Mouse (Mus musculus) MEL (cell line): Measurements from ENCODE around the gene Fat3. TPM values are rescaled to one million over a fixed set of nuclear protein-coding genes. Genes with fewer than 3 reads are reported as not detected.

Experiments
- DNase-seq: peaks from one replicate; pipeline ENCODE4 v3.0.0; 2011; ENCODE audit warnings: low read depth, low spot score
- H3K27ac ChIP-seq: 2 replicates; pipeline ENCODE4 v1.5.1; 2012; ENCODE audit warnings: low read depth, mild to moderate bottlenecking, control low read depth, low read length, moderate library complexity; ENCODE audit not compliant: control insufficient read depth
- H3K27me3 ChIP-seq, 2 experiments: fragments of 150-350 bp in 1 of 2; sonication (generic) in 1 of 2; 2 replicates each; pipeline ENCODE4 v1.6.1; 2012; ENCODE audit warnings: low read length in 2 of 2, mild to moderate bottlenecking in 2 of 2, improper control_type of control experiment in 1 of 2, moderate library complexity in 1 of 2; ENCODE audit not compliant: insufficient read depth in 2 of 2, control insufficient read depth in 1 of 2
- H3K36me3 ChIP-seq, 2 experiments: 2 replicates each; pipeline ENCODE4 v1.6.1; 2012 to 2014; ENCODE audit warnings: low read length in 2 of 2, improper control_type of control experiment in 1 of 2, inconsistent platforms in 1 of 2, mild to moderate bottlenecking in 1 of 2; ENCODE audit not compliant: insufficient read depth in 2 of 2, control insufficient read depth in 1 of 2
- H3K4me1 ChIP-seq, 2 experiments: fragments of 150-350 bp in 1 of 2; sonication (generic) in 1 of 2; 2 replicates each; pipeline ENCODE4 v1.6.1; 2012; ENCODE audit warnings: low read length in 2 of 2, improper control_type of control experiment in 1 of 2, mild to moderate bottlenecking in 1 of 2; ENCODE audit not compliant: insufficient read depth in 2 of 2, control insufficient read depth in 1 of 2
- H3K4me3 ChIP-seq, 2 experiments: fragments of 150-350 bp in 1 of 2; sonication (generic) in 1 of 2; 2 replicates each; pipeline ENCODE4 v1.5.1; 2012; ENCODE audit warnings: low read depth in 2 of 2, low read length in 2 of 2, mild to moderate bottlenecking in 2 of 2, moderate library complexity in 2 of 2, control low read depth in 1 of 2, improper control_type of control experiment in 1 of 2; ENCODE audit not compliant: control insufficient read depth in 1 of 2, insufficient read depth in 1 of 2
- H3K79me2 ChIP-seq: 2 replicates; pipeline ENCODE4 v1.6.1; 2012; ENCODE audit warnings: mild to moderate bottlenecking, low read length, moderate library complexity; ENCODE audit not compliant: control insufficient read depth, poor library complexity, insufficient read depth
- H3K9ac ChIP-seq: 2 replicates; pipeline ENCODE4 v1.6.1; 2012; ENCODE audit warnings: low read depth, mild to moderate bottlenecking, control low read depth, low read length, moderate library complexity; ENCODE audit not compliant: control insufficient read depth, poor library complexity, severe bottlenecking
- H3K9me3 ChIP-seq: fragments of 150-350 bp; sonication (generic); replicated peaks from 2 replicates; pipeline ENCODE4 v1.6.1; 2012; ENCODE audit warnings: mild to moderate bottlenecking, low read length, improper control_type of control experiment, moderate library complexity; ENCODE audit not compliant: insufficient read depth
- BHLHE40 ChIP-seq: IDR thresholded peaks from 2 replicates; pipeline ENCODE4 v1.6.1; 2012; ENCODE audit warnings: low read depth, mild to moderate bottlenecking, inconsistent platforms, low read length, improper control_type of control experiment, borderline replicate concordance
- CHD2 ChIP-seq: IDR thresholded peaks from 2 replicates; pipeline ENCODE4 v1.6.1; 2011; ENCODE audit warnings: low read length, improper control_type of control experiment
- ELF1 ChIP-seq: IDR thresholded peaks from 2 replicates; pipeline ENCODE4 v1.6.1; 2014; ENCODE audit warnings: low read depth, mild to moderate bottlenecking, inconsistent platforms, low read length, improper control_type of control experiment, moderate library complexity
- EP300 ChIP-seq, 2 experiments: IDR thresholded peaks; 2 replicates each; pipeline ENCODE4 v1.6.1; 2011; ENCODE audit warnings: improper control_type of control experiment in 2 of 2, low read length in 2 of 2, low read depth in 1 of 2, mild to moderate bottlenecking in 1 of 2
- ETS1 ChIP-seq: IDR thresholded peaks from 2 replicates; pipeline ENCODE4 v1.6.1; 2012; ENCODE audit warnings: low read depth, mild to moderate bottlenecking, inconsistent platforms, low read length, improper control_type of control experiment, moderate library complexity
- GATA1 ChIP-seq: IDR thresholded peaks from 2 replicates; pipeline ENCODE4 v1.6.1; 2011; ENCODE audit warnings: low read depth, low read length, improper control_type of control experiment
- MAFK ChIP-seq: IDR thresholded peaks from 2 replicates; pipeline ENCODE4 v1.6.1; 2011; ENCODE audit warnings: low read depth, mild to moderate bottlenecking, low read length, improper control_type of control experiment, borderline replicate concordance
- MAX ChIP-seq: IDR thresholded peaks from 2 replicates; pipeline ENCODE4 v1.6.1; 2011; ENCODE audit warnings: low read length, improper control_type of control experiment
- MXI1 ChIP-seq: IDR thresholded peaks from 2 replicates; pipeline ENCODE4 v1.6.1; 2011; ENCODE audit warnings: mild to moderate bottlenecking, low read depth, low read length, improper control_type of control experiment
- NELFE ChIP-seq: IDR thresholded peaks from 2 replicates; pipeline ENCODE4 v1.6.1; 2011; ENCODE audit warnings: low read depth, low read length, improper control_type of control experiment
- POLR2A ChIP-seq, 2 experiments: IDR thresholded peaks; 2 replicates each; pipeline ENCODE4 v1.6.1; 2011 to 2012; ENCODE audit warnings: low read length in 2 of 2, mild to moderate bottlenecking in 2 of 2, control low read depth in 1 of 2, improper control_type of control experiment in 1 of 2, low read depth in 1 of 2, moderate library complexity in 1 of 2; ENCODE audit not compliant: control insufficient read depth in 1 of 2, insufficient read depth in 1 of 2, poor library complexity in 1 of 2
- POLR2AphosphoS5 ChIP-seq: IDR thresholded peaks from 2 replicates; pipeline ENCODE4 v1.6.1; 2012; ENCODE audit warnings: low read depth, borderline replicate concordance, mild to moderate bottlenecking, inconsistent platforms, low read length, moderate library complexity, mixed read lengths
- SMC3 ChIP-seq: IDR thresholded peaks from 2 replicates; pipeline ENCODE4 v1.6.1; 2011; ENCODE audit warnings: low read depth, low read length, improper control_type of control experiment
- TBP ChIP-seq: IDR thresholded peaks from 2 replicates; pipeline ENCODE4 v1.8.0; 2011; ENCODE audit warnings: low read depth, low read length, improper control_type of control experiment
- UBTF ChIP-seq: IDR thresholded peaks from 2 replicates; pipeline ENCODE4 v1.6.1; 2012; ENCODE audit warnings: low read depth, mild to moderate bottlenecking, inconsistent platforms, low read length, improper control_type of control experiment, moderate library complexity, borderline replicate concordance; ENCODE audit not compliant: insufficient read depth
- USF2 ChIP-seq, 2 experiments: IDR thresholded peaks; 2 replicates each; pipeline ENCODE4 v1.6.1; 2011 to 2012; ENCODE audit warnings: improper control_type of control experiment in 2 of 2, low read length in 2 of 2, borderline replicate concordance in 1 of 2, inconsistent platforms in 1 of 2, low read depth in 1 of 2, mild to moderate bottlenecking in 1 of 2; ENCODE audit not compliant: insufficient read depth in 1 of 2
- ZMIZ1 ChIP-seq: IDR thresholded peaks from 2 replicates; pipeline ENCODE4 v1.6.1; 2012; ENCODE audit warnings: low read depth, mild to moderate bottlenecking, inconsistent platforms, low read length, improper control_type of control experiment, moderate library complexity
- polyA plus RNA-seq, 2 experiments: library from polyadenylated mRNA; stranded (reverse) in 1 of 2; unstranded in 1 of 2; fragments of >175 nt in 1 of 2; fragments of >200 nt in 1 of 2; gene quantifications; 2 replicates each; pipeline versions ENCODE4 v1.2.1 to v1.2.4; 2012; ENCODE audit warnings: low replicate concordance in 2 of 2, low read depth in 1 of 2; ENCODE audit not compliant: insufficient read length in 2 of 2, insufficient read depth in 1 of 2, missing spikeins in 1 of 2
- total RNA-seq: library from RNA; depleted of rRNA; stranded (reverse); fragments of 300-350 nt; gene quantifications from 2 replicates; pipeline ENCODE4 v1.2.3, GENCODE M21; 2012

Fat3 gene
- total and polyA plus RNA-seq, 3 experiments = 1.5 to 1.8 TPM; not detected in 1

GRCm38 (mm10) chr9:16440638-16441037, 60.4 kb downstream of the Fat3 start:
- Histone ChIP-seq H3K4me1 (no peaks in the 10 kb centered on the region), H3K4me3 (no peak overlapping the region), H3K27me3 (no peaks in the 10 kb centered on the region), H3K36me3 (no peaks in the 10 kb centered on the region), H3K27ac (no peak overlapping the region), H3K79me2 (no peaks in the 10 kb centered on the region), H3K9ac (no peak overlapping the region), H3K9me3 (no peaks in the 10 kb centered on the region)
- no peak for DNase-seq
- TF ChIP-seq POLR2AphosphoS5 = no peak
- TF ChIP-seq ELF1 = no peak

- H3K4me3 ChIP-seq = no peak overlapping the region
- no peaks in the 10 kb centered on the region for H3K9me3 ChIP-seq
- H3K79me2 ChIP-seq = no peaks in the 10 kb centered on the region
- no peaks in the 10 kb centered on the region for H3K27me3 ChIP-seq
- no peak overlapping the region for H3K9ac ChIP-seq
- no peak for TF ChIP-seq MAFK
- TF ChIP-seq CHD2 = no peak
- TF ChIP-seq BHLHE40 = no peak
- TF ChIP-seq NELFE = no peak
- TF ChIP-seq GATA1 = no peak
- no peak for TF ChIP-seq EP300 (IDR thresholded peaks at IDR 0.05; ENCODE audit: low read depth in 1 of 2, low read length in 2 of 2)
- TF ChIP-seq USF2 (IDR thresholded peaks at IDR 0.05; ENCODE audit: borderline replicate concordance in 1 of 2, insufficient read depth in 1 of 2, low read depth in 1 of 2, low read length in 2 of 2) = no peak
- no peaks in the 10 kb centered on the region for H3K36me3 ChIP-seq
- no peak for DNase-seq
- H3K4me1 ChIP-seq = no peaks in the 10 kb centered on the region
- no peak overlapping the region for H3K27ac ChIP-seq
Measured at GRCm38 (mm10) chr9:16439941-16440340, 61.1 kb downstream of the Fat3 start.

GRCm38 (mm10) chr9:16437805-16438204, 63.3 kb downstream of the Fat3 start:
- Histone ChIP-seq H3K36me3 (no peaks in the 10 kb centered on the region), H3K9me3 (no peaks in the 10 kb centered on the region), H3K27me3 (no peaks in the 10 kb centered on the region), H3K27ac (no peak overlapping the region), H3K4me3 (no peak overlapping the region), H3K4me1 (no peaks in the 10 kb centered on the region), H3K9ac (no peak overlapping the region), H3K79me2 (no peaks in the 10 kb centered on the region)
- DNase-seq = no peak
- no peak for TF ChIP-seq ZMIZ1
- TF ChIP-seq SMC3 = no peak
- no peak for TF ChIP-seq POLR2A (IDR thresholded peaks at IDR 0.05; ENCODE audit: control insufficient read depth in 1 of 2, insufficient read depth in 1 of 2, low read depth in 1 of 2, low read length in 2 of 2, poor library complexity in 1 of 2)
- TF ChIP-seq MXI1 = no peak
- no peak for TF ChIP-seq UBTF
- no peak for TF ChIP-seq MAX
- no peak for TF ChIP-seq ETS1
- no peak for TF ChIP-seq NELFE
- TF ChIP-seq TBP = no peak
